Mouse (Mus musculus): Measurements from ENCODE around the gene Gm13119.
"Not testable (repeated sequence)": the region's sequence is repeated elsewhere in the genome, so short reads cannot be mapped to it uniquely, and the experiment has no call there.

Gene Gm13119

DNA sequence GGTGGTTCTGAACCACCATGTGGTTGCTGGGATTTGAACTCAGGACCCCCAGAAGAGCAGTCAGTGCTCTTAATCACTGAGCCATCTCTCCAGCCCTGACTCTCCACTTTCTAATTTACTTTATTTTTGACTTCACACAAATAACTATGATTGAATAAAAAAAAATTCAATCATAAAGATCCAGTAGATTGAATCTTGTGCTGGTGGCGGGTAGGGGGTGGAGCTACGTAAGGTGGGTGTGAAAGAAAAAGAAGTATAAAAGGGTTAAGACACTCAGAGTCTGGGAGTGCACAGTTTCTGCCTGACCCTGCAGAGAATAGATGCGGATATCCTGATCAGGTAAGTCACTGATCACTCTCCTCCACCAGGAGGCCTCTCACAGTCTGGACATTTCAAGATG lies at the start of gene Gm13119:
TSS of gene Gm13119 (plus strand) at position 301 of the 400 bp plus-strand sequence.
- not testable (repeated sequence) for DNase-seq

- not testable (repeated sequence) for DNase-seq
Measured at GRCm38 (mm10) chr4:144312666-144313460, 44.9 kb upstream of the Gm13119 start.

- DNase-seq = not testable (repeated sequence)
Measured at GRCm38 (mm10) chr4:144329949-144330348, 27.8 kb upstream of the Gm13119 start, which contains the start of gene Gm13128. Gm13128 (plus strand) TSS chr4:144330249.

- not testable (repeated sequence) for DNase-seq
Measured at GRCm38 (mm10) chr4:144335856-144336255, 21.9 kb upstream of the Gm13119 start.

- DNase-seq = no peak
Measured at GRCm38 (mm10) chr4:144377911-144378310, 20.2 kb downstream of the Gm13119 start, which contains the start of gene Pramef20. Pramef20 (minus strand) TSS chr4:144377933.

DNA sequence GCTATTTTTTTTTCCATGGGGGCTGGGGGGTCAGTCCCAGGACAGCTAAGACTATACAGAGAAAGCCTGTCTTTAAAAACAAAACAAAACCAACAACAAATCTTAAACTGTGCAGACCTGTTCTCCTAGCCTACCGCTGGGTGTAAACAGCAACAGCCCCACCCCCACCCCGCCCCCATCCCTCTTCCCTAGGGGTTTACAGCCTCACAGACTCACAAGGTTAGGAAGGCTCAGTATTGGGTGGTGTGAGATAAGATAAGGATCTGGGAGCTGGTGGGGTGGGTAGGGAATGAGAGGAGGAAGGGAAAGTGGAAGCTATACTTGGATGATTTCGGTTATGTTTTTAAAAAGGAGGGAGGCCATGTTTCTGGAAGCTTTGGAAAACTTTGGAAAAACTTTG lies 38.6 kb downstream of the Gm13119 start:
- no peak for DNase-seq

DNA sequence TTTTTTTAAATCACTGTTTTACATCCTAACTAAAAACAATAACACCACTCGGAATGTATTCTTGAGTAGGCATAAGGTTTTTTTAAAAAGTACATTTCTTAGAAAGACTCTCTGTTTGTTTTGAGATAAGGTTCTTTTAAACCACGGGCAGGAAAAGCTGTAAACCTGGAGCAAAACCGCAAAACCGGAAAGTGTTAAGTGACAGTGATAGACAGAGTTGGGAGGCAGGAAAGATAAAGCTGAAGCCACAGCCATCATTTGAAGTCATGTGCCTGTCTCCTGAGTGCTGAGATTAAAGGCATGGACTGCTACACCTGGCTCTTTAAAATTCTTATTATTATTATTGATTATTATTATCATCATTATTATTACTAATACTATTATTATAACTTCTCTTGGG lies 45.0 kb downstream of the Gm13119 start:
- DNase-seq = no peak

GRCm38 (mm10) chr4:144404456-144405086 lies 46.8 kb downstream of the Gm13119 start:
- no peak for DNase-seq

- DNase-seq = no peak
Measured at GRCm38 (mm10) chr4:144406261-144406660, 48.5 kb downstream of the Gm13119 start.

- DNase-seq = no peak
Measured at GRCm38 (mm10) chr4:144408290-144408689, 50.5 kb downstream of the Gm13119 start, which contains the start of gene Pramef12. Pramef12 (minus strand) TSS chr4:144408464.
